Mouse (Mus musculus) mouse embryonic stem cell (cell line): ENCODE measurements around the gene Erbb2.

Source experiments
- in situ Hi-C, 2 experiments: fragments of 300-500 bp; cut with MboI; formaldehyde crosslinking; loops; 1 replicate in 1 of 2; 3 replicates in 1 of 2; pipeline ENCODE4 v1.14.3; 2019 to 2020; ENCODE audit warnings: low sequenced_read_pairs in 2 of 2, low pct_unique_long_range_greater_than_20kb in 1 of 2, mixed read lengths in 1 of 2; ENCODE audit not compliant: unreplicated experiment in 1 of 2

The Erbb2 gene

GRCm38 (mm10) chr11:98409341-98409822 lies 2.9 kb upstream of the Erbb2 start:
- in situ Hi-C loops: no loop called here

- in situ Hi-C loops: no loop called here
These were observed 579 bp downstream of the Erbb2 start for GRCm38 (mm10) chr11:98412797-98413301.

- in situ Hi-C loops: no loop called here
These were observed 1.5 kb downstream of the Erbb2 start for GRCm38 (mm10) chr11:98413731-98414130.

- in situ Hi-C loops: no loop called here
These were observed 1.9 kb downstream of the Erbb2 start for GRCm38 (mm10) chr11:98414162-98414561.

- in situ Hi-C loops: no loop called here
These were observed 4.8 kb downstream of the Erbb2 start for GRCm38 (mm10) chr11:98417074-98417473.

- in situ Hi-C loops: no loop called here
These were observed 6.0 kb downstream of the Erbb2 start for GRCm38 (mm10) chr11:98418273-98418672.

- in situ Hi-C loops: no loop called here
These were observed 6.8 kb downstream of the Erbb2 start for GRCm38 (mm10) chr11:98418939-98419547.

GRCm38 (mm10) chr11:98426592-98426991 lies 14.3 kb downstream of the Erbb2 start:
- in situ Hi-C loops: no loop called here

- in situ Hi-C loops: no loop called here
These were observed 16.2 kb downstream of the Erbb2 start for GRCm38 (mm10) chr11:98428436-98428835.

- in situ Hi-C loops: no loop called here
These were observed 19.7 kb downstream of the Erbb2 start for GRCm38 (mm10) chr11:98431743-98432502.

- in situ Hi-C loops: no loop called here
These were observed 23.5 kb downstream of the Erbb2 start for GRCm38 (mm10) chr11:98435723-98436122.

- in situ Hi-C loops: no loop called here
These were observed 25.2 kb downstream of the Erbb2 start for GRCm38 (mm10) chr11:98437441-98437840.

- in situ Hi-C loops: no loop called here
These were observed 26.3 kb downstream of the Erbb2 start, which contains the start of gene Mien1 for GRCm38 (mm10) chr11:98438331-98439158. Mien1 (minus strand) TSS chr11:98438991.

- in situ Hi-C loops: no loop called here
These were observed 31.4 kb downstream of the Erbb2 start for GRCm38 (mm10) chr11:98443688-98444087.

GRCm38 (mm10) chr11:98445238-98445637 lies 33.0 kb downstream of the Erbb2 start:
- in situ Hi-C loops: no loop called here

GRCm38 (mm10) chr11:98445679-98446078 lies 33.4 kb downstream of the Erbb2 start:
- in situ Hi-C loops: no loop called here

GRCm38 (mm10) chr11:98446213-98446561 lies 33.9 kb downstream of the Erbb2 start, which contains the start of gene Grb7:
Grb7 (plus strand) TSS chr11:98446394.
- in situ Hi-C loops: no loop called here

GRCm38 (mm10) chr11:98446562-98447474 lies 34.5 kb downstream of the Erbb2 start:
- in situ Hi-C loops: no loop called here
